Mouse (Mus musculus): ENCODE measurements at regions not wholly inside any gene's neighbourhood (a gene's known extent, or its start where the extent isn't known, plus 50 kb on each side); places are given as distances from the start of the nearest gene placed in this dataset.

DNA sequence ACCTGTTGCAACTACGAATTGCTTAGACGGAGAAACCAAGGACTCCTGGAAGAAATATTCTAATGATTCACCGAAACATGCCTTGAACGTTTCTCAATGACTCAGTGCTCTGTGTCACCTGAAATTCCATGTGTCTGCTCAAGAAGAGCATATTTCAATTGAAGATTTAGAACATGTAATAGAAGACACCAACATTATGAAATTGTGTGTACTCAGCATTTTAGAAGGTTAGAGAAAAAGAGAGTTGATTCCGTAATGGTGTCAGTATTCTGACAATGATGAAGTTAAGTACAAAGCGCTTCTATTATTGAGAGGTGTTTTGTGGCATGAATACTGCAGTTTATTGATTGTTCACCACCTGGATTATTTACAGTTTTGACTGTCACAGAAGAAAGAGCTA, 159.1 kb upstream of the Gap43 start:
- Histone ChIP-seq H3K4me2 (ENCODE audit: low read depth) (no peak overlapping the region), H3K4me3 (no peak overlapping the region), H3K36me3 (ENCODE audit: control insufficient read depth, insufficient read depth) (no peaks in the 10 kb centered on the region), H3ac (ENCODE audit: control insufficient read depth, insufficient read length) (no peak overlapping the region), H3K27me3 (ENCODE audit: control insufficient read depth, insufficient read depth, insufficient read length) (no peaks in the 10 kb centered on the region), H3K79me2 (ENCODE audit: control insufficient read depth, insufficient read depth) (no peaks in the 10 kb centered on the region)
- TF ChIP-seq POLR2AphosphoS2 (IDR thresholded peaks at IDR 0.05; ENCODE audit: insufficient read length, low read depth) (no peak), MAX (IDR thresholded peaks at IDR 0.05; ENCODE audit: low read depth) (no peak), TCF12 (IDR thresholded peaks at IDR 0.05; ENCODE audit: insufficient read depth, poor library complexity, severe bottlenecking) (no peak), MYOD1 (IDR thresholded peaks at IDR 0.05; ENCODE audit: control insufficient read depth in 1 of 3, insufficient read length in 2 of 3, low read depth in 2 of 3) (no peak), MYOG (IDR thresholded peaks at IDR 0.05; ENCODE audit: control insufficient read depth in 1 of 3, insufficient read depth in 1 of 3, insufficient read length in 2 of 3, low read depth in 2 of 3) (no peak), TCF3 (IDR thresholded peaks at IDR 0.05; ENCODE audit: insufficient read length, low read depth) (no peak), SRF (IDR thresholded peaks at IDR 0.05; ENCODE audit: control insufficient read depth, insufficient read length, low read depth) (no peak), CEBPB (IDR thresholded peaks at IDR 0.05; ENCODE audit: insufficient read depth, poor library complexity, severe bottlenecking) (no peak), POLR2A (IDR thresholded peaks at IDR 0.05; ENCODE audit: insufficient read length, low read depth) (no peak), USF1 (IDR thresholded peaks at IDR 0.05; ENCODE audit: low read depth) (no peak), REST (IDR thresholded peaks at IDR 0.05; ENCODE audit: insufficient read depth, insufficient read length) (no peak), E2F4 (IDR thresholded peaks at IDR 0.05; ENCODE audit: insufficient read depth) (no peak)

DNA sequence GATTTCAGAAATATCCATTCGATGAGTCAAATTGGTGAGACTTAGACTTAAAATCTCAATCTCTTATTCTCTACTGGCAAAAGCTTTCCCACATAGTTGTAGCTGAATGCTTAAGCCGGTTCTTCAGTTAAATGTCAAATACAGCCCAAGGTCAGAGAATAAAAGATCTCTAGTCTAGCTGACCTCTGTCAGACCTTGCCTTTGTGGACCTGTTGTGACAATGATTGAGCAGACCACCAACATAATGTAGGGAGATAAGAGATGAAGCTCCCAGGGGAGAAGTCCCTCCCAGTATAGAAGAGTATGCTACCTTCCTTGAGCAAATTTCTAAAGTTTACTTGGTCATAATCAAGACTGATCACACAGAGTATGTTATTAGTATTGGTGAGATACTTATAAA, 157.9 kb upstream of the Gap43 start:
- no peak overlapping the region for H3K4me2 ChIP-seq (ENCODE audit: low read depth)
- no peaks in the 10 kb centered on the region for H3K27me3 ChIP-seq (ENCODE audit: control insufficient read depth, insufficient read depth, insufficient read length)
- H3K4me3 ChIP-seq: no peak overlapping the region
- no peak overlapping the region for H3ac ChIP-seq (ENCODE audit: control insufficient read depth, insufficient read length)
- H3K79me2 ChIP-seq (ENCODE audit: control insufficient read depth, insufficient read depth): no peaks in the 10 kb centered on the region
- TF ChIP-seq E2F4 (IDR thresholded peaks at IDR 0.05; ENCODE audit: insufficient read depth): no peak
- no peak for TF ChIP-seq POLR2A (IDR thresholded peaks at IDR 0.05; ENCODE audit: insufficient read length, low read depth)
- H3K36me3 ChIP-seq (ENCODE audit: control insufficient read depth, insufficient read depth): no peaks in the 10 kb centered on the region

GRCm38 (mm10) chr16:42493596-42493995, 153.1 kb upstream of the Gap43 start:
- no peak for TF ChIP-seq POLR2AphosphoS2 (IDR thresholded peaks at IDR 0.05; ENCODE audit: insufficient read length, low read depth)
- TF ChIP-seq MAX (IDR thresholded peaks at IDR 0.05; ENCODE audit: low read depth): no peak
- TF ChIP-seq SRF (IDR thresholded peaks at IDR 0.05; ENCODE audit: control insufficient read depth, insufficient read length, low read depth): no peak
- TF ChIP-seq USF1 (IDR thresholded peaks at IDR 0.05; ENCODE audit: low read depth): no peak
- no peaks in the 10 kb centered on the region for H3K79me2 ChIP-seq (ENCODE audit: control insufficient read depth, insufficient read depth)
- no peak overlapping the region for H3K4me2 ChIP-seq (ENCODE audit: low read depth)
- no peak overlapping the region for H3ac ChIP-seq (ENCODE audit: control insufficient read depth, insufficient read length)
- no peak overlapping the region for H3K4me3 ChIP-seq
- no peaks in the 10 kb centered on the region for H3K27me3 ChIP-seq (ENCODE audit: control insufficient read depth, insufficient read depth, insufficient read length)
- no peaks in the 10 kb centered on the region for H3K36me3 ChIP-seq (ENCODE audit: control insufficient read depth, insufficient read depth)

DNA sequence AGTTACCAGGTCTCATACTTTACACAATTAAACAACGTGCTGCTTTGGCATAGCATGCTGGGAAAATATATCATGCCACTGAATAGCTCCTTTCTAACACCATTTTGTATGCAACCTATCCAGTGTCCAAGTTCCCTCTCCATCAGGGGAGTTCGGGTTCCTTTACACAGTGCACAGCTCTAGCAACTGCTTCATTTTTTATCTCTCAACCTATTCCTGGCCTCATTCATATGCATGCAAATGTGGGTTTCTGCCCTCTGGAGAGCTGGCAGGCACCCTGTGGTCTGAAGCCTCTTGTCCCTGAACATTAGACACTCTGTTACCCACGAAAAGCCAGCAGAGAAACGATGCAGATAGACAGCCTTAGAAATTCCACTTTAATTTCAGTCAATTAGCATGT, 148.3 kb upstream of the Gap43 start:
- Histone ChIP-seq H3K4me2 (ENCODE audit: low read depth) (no peak overlapping the region), H3K79me2 (ENCODE audit: control insufficient read depth, insufficient read depth) (no peaks in the 10 kb centered on the region), H3K36me3 (ENCODE audit: control insufficient read depth, insufficient read depth) (no peaks in the 10 kb centered on the region), H3ac (ENCODE audit: control insufficient read depth, insufficient read length) (no peak overlapping the region), H3K4me3 (no peak overlapping the region), H3K27me3 (ENCODE audit: control insufficient read depth, insufficient read depth, insufficient read length) (no peaks in the 10 kb centered on the region)
- TF ChIP-seq USF1 (IDR thresholded peaks at IDR 0.05; ENCODE audit: low read depth) (no peak), TCF12 (IDR thresholded peaks at IDR 0.05; ENCODE audit: insufficient read depth, poor library complexity, severe bottlenecking) (no peak), SRF (IDR thresholded peaks at IDR 0.05; ENCODE audit: control insufficient read depth, insufficient read length, low read depth) (no peak), CEBPB (IDR thresholded peaks at IDR 0.05; ENCODE audit: insufficient read depth, poor library complexity, severe bottlenecking) (no peak), MAX (IDR thresholded peaks at IDR 0.05; ENCODE audit: low read depth) (no peak), POLR2AphosphoS2 (IDR thresholded peaks at IDR 0.05; ENCODE audit: insufficient read length, low read depth) (no peak), MYOD1 (IDR thresholded peaks at IDR 0.05; ENCODE audit: control insufficient read depth in 1 of 3, insufficient read length in 2 of 3, low read depth in 2 of 3) (no peak), REST (IDR thresholded peaks at IDR 0.05; ENCODE audit: insufficient read depth, insufficient read length) (no peak), POLR2A (IDR thresholded peaks at IDR 0.05; ENCODE audit: insufficient read length, low read depth) (no peak), TCF3 (IDR thresholded peaks at IDR 0.05; ENCODE audit: insufficient read length, low read depth) (no peak), E2F4 (IDR thresholded peaks at IDR 0.05; ENCODE audit: insufficient read depth) (no peak)

DNA sequence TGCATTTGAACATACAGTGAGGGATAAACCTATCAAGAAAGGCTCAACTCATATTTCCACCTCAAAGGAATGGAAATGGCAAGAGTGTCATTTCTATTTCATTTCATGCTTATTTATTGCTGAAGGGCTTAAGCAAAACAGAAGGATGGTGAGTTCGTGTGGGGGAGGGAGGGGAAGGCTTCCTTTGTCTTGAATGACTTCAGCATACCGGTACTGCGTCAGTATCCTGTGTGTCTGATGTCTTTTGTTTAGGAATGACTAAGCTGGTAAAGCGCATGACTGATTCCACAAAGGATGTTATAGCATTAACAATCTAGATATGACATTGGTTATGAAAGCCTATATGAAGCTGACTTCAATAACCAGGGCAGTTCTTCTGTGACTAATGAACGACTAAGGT, 139.5 kb upstream of the Gap43 start:
- Histone ChIP-seq H3K4me2 (ENCODE audit: low read depth) (no peak overlapping the region), H3K79me2 (ENCODE audit: control insufficient read depth, insufficient read depth) (no peaks in the 10 kb centered on the region), H3K36me3 (ENCODE audit: control insufficient read depth, insufficient read depth) (no peaks in the 10 kb centered on the region), H3K4me3 (no peak overlapping the region), H3K27me3 (ENCODE audit: control insufficient read depth, insufficient read depth, insufficient read length) (no peaks in the 10 kb centered on the region), H3ac (ENCODE audit: control insufficient read depth, insufficient read length) (no peak overlapping the region)
- TF ChIP-seq POLR2A (IDR thresholded peaks at IDR 0.05; ENCODE audit: insufficient read length, low read depth) (no peak), TCF12 (IDR thresholded peaks at IDR 0.05; ENCODE audit: insufficient read depth, poor library complexity, severe bottlenecking) (no peak), MAX (IDR thresholded peaks at IDR 0.05; ENCODE audit: low read depth) (no peak), MYOG (IDR thresholded peaks at IDR 0.05; ENCODE audit: control insufficient read depth in 1 of 3, insufficient read depth in 1 of 3, insufficient read length in 2 of 3, low read depth in 2 of 3) (no peak), E2F4 (IDR thresholded peaks at IDR 0.05; ENCODE audit: insufficient read depth) (no peak), REST (IDR thresholded peaks at IDR 0.05; ENCODE audit: insufficient read depth, insufficient read length) (no peak), POLR2AphosphoS2 (IDR thresholded peaks at IDR 0.05; ENCODE audit: insufficient read length, low read depth) (no peak), SRF (IDR thresholded peaks at IDR 0.05; ENCODE audit: control insufficient read depth, insufficient read length, low read depth) (no peak), USF1 (IDR thresholded peaks at IDR 0.05; ENCODE audit: low read depth) (no peak), TCF3 (IDR thresholded peaks at IDR 0.05; ENCODE audit: insufficient read length, low read depth) (no peak), CEBPB (IDR thresholded peaks at IDR 0.05; ENCODE audit: insufficient read depth, poor library complexity, severe bottlenecking) (no peak), MYOD1 (IDR thresholded peaks at IDR 0.05; ENCODE audit: control insufficient read depth in 1 of 3, insufficient read length in 2 of 3, low read depth in 2 of 3) (no peak)

Measured in myocyte (in vitro differentiated cells).